Mouse (Mus musculus) intestine, postnatal 0 days (tissue): ENCODE results near the gene Aak1. TPM values are rescaled to one million over a fixed set of nuclear protein-coding genes. Genes with fewer than 3 reads are reported as not detected.

Source experiments
- ATAC-seq: fragments of 200-750 bp; cut with Nextera tagmentation; 2 replicates; pipeline ENCODE4 v1.8.0; 2017; ENCODE audit warnings: mild to moderate bottlenecking, moderate TSS enrichment, moderate library complexity
- H3K27ac ChIP-seq: fragments of 300-500 bp; sonication (generic); 2 replicates; pipeline ENCODE4 v1.5.1; 2014; ENCODE audit warnings: mild to moderate bottlenecking, low read depth, low read length, moderate library complexity
- H3K27me3 ChIP-seq: fragments of 300-500 bp; sonication (generic); replicated peaks from 2 replicates; pipeline ENCODE4 v1.6.1; 2014; ENCODE audit warnings: low read length, mixed read lengths; ENCODE audit not compliant: control insufficient read depth, insufficient read depth
- H3K36me3 ChIP-seq: fragments of 300-500 bp; sonication (generic); 2 replicates; pipeline ENCODE4 v1.6.1; 2014; ENCODE audit warnings: mild to moderate bottlenecking, moderate library complexity; ENCODE audit not compliant: control insufficient read depth, insufficient read depth
- H3K4me1 ChIP-seq: fragments of 300-500 bp; sonication (generic); replicated peaks from 2 replicates; pipeline ENCODE4 v1.6.1; 2014; ENCODE audit warnings: antibody characterized with exemption, low read length, mixed read lengths; ENCODE audit not compliant: control insufficient read depth, insufficient read depth
- H3K4me2 ChIP-seq: fragments of 300-500 bp; sonication (generic); replicated peaks from 2 replicates; pipeline ENCODE4 v1.6.1; 2014; ENCODE audit warnings: low read depth, mild to moderate bottlenecking, moderate library complexity
- H3K4me3 ChIP-seq: fragments of 300-500 bp; sonication (generic); 2 replicates; pipeline ENCODE4 v1.5.1; 2014; ENCODE audit warnings: low read depth, low read length
- H3K9ac ChIP-seq: fragments of 300-500 bp; sonication (generic); 2 replicates; pipeline ENCODE4 v1.6.1; 2014; ENCODE audit warnings: mild to moderate bottlenecking, low read depth, low read length
- H3K9me3 ChIP-seq: fragments of 300-500 bp; sonication (generic); 2 replicates; pipeline ENCODE4 v1.6.1; 2016; ENCODE audit warnings: mixed run types; ENCODE audit not compliant: control insufficient read depth
- CTCF ChIP-seq: sonication (generic); IDR thresholded peaks from 2 replicates; pipeline ENCODE4 v1.5.1; 2016; ENCODE audit warnings: low read depth, mild to moderate bottlenecking, control low read depth, antibody characterized with exemption, moderate library complexity
- WGBS: fragments of 180-500 bp; shearing (Covaris S2); extraction: QIAGEN DNeasy Blood & Tissue Kit; methylation state at CpG from one replicate; pipeline ENCODE4 v1.1.7; 2014; 5-methylcytosine and 5-hydroxymethylcytosine counted together
- polyA plus RNA-seq: library from polyadenylated mRNA; unstranded; fragments of >200 nt; fragmentation: Nextera tagmentation; extraction: Ambion mirVana; gene quantifications from 2 replicates; pipeline ENCODE4 v1.2.1, GENCODE M21; 2015

The Aak1 gene
- polyA plus RNA-seq, 1 experiment from 2014 or later, result 5.7 TPM

- WGBS, result 90% methylated on average over 2 of the region's 2 CpGs
- Histone ChIP-seq H3K36me3 (no peaks in the 10 kb centered on the region), H3K4me1 (no peaks in the 10 kb centered on the region), H3K27me3 (no peaks in the 10 kb centered on the region), H3K4me3 (no peak overlapping the region), H3K9me3 (no peaks in the 10 kb centered on the region), H3K27ac (no peak overlapping the region), H3K9ac (no peak overlapping the region), H3K4me2 (no peak overlapping the region)
- no peak for ATAC-seq
- no peak for TF ChIP-seq CTCF
Measured at GRCm38 (mm10) chr6:86905500-86905899, 56.2 kb downstream of the Aak1 start.

- no peak for ATAC-seq
- H3K9ac ChIP-seq, result no peak overlapping the region
- H3K36me3 ChIP-seq, result no peaks in the 10 kb centered on the region
- H3K4me2 ChIP-seq, result no peak overlapping the region
- H3K4me3 ChIP-seq, result no peak overlapping the region
- no peak for TF ChIP-seq CTCF
- no peaks in the 10 kb centered on the region for H3K4me1 ChIP-seq
- no peaks in the 10 kb centered on the region for H3K27me3 ChIP-seq
- 86% methylated on average over 2 of the region's 2 CpGs for WGBS
- no peaks in the 10 kb centered on the region for H3K9me3 ChIP-seq
- H3K27ac ChIP-seq, result no peak overlapping the region
Measured at GRCm38 (mm10) chr6:86907191-86907590, 57.9 kb downstream of the Aak1 start.

DNA sequence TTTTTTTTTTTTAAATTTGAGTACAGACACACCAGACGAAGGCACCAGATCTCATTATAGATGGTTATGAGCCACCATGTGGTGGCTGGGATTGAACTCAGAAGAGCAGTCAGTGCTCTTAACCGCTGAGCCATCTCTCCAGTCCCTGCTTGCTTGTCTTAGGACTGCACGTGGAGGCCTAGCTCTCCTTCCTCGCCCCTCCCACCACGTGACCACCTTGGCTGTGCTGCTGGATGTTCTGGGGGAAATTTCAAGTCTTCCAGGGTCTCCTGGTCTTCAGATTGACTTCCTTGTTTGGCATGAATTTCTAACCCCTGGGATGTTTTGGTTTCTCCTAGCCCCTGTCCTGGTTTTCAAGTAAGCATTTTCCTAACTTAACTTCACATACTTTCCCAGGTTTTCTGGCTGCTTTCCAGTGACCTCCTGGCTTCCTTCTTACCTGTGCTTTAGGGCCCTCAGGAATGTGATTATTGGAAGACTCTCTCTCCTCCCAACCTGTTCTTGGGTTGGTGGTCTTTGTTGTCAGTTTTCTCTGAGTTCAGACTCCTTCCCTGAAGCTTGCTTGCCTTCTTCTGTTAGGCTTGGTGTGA lies 59.3 kb downstream of the Aak1 start:
- no peak for TF ChIP-seq CTCF
- H3K4me2 ChIP-seq, result no peak overlapping the region
- H3K9ac ChIP-seq, result no peak overlapping the region
- H3K4me3 ChIP-seq, result no peak overlapping the region
- H3K36me3 ChIP-seq, result no peaks in the 10 kb centered on the region
- WGBS, result 68% methylated on average over 5 of the region's 5 CpGs
- H3K9me3 ChIP-seq, result no peaks in the 10 kb centered on the region
- no peak overlapping the region for H3K27ac ChIP-seq
- no peak for ATAC-seq
- H3K4me1 ChIP-seq, result no peaks in the 10 kb centered on the region
- H3K27me3 ChIP-seq, result no peaks in the 10 kb centered on the region

DNA sequence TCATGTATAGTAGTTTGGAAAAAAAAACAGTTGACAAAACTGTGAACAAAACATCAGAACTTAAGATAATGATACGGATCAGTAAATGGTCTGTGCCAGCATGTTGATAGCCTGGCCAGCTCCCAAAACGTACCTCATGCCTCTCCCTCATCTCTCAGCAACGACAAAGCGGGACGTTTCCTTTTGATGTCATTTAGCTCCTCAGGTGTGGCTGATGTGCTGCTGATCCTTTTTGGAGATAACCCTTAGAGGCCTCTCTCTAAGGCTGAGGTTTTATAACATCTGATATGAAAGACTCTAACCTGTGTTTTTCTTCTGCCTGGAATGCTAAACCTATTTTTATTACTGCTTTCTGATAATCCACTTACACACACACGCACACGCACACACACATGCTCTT lies 60.6 kb downstream of the Aak1 start:
- Histone ChIP-seq H3K9ac (no peak overlapping the region), H3K4me3 (no peak overlapping the region), H3K4me2 (no peak overlapping the region), H3K4me1 (no peaks in the 10 kb centered on the region), H3K27me3 (no peaks in the 10 kb centered on the region), H3K27ac (no peak overlapping the region), H3K9me3 (no peaks in the 10 kb centered on the region), H3K36me3 (peaks cover 3% of the 10 kb centered on the region; the same call in 1 of the 2 replicates)
- no peak for ATAC-seq
- TF ChIP-seq CTCF, result no peak
- whole genome bisulfite sequencing, result 53% methylated on average over 7 of the region's 7 CpGs

GRCm38 (mm10) chr6:86916157-86916820 lies 67.0 kb downstream of the Aak1 start:
- Histone ChIP-seq H3K9me3 (no peaks in the 10 kb centered on the region), H3K4me2 (no peak overlapping the region), H3K27me3 (no peaks in the 10 kb centered on the region), H3K4me3 (no peak overlapping the region), H3K36me3 (peaks cover 4% of the 10 kb centered on the region; the same call in 1 of the 2 replicates), H3K9ac (no peak overlapping the region), H3K27ac (no peak overlapping the region), H3K4me1 (no peaks in the 10 kb centered on the region)
- ATAC-seq, result no peak
- TF ChIP-seq CTCF, result no peak
- WGBS, result 76% methylated on average over 5 of the region's 5 CpGs

DNA sequence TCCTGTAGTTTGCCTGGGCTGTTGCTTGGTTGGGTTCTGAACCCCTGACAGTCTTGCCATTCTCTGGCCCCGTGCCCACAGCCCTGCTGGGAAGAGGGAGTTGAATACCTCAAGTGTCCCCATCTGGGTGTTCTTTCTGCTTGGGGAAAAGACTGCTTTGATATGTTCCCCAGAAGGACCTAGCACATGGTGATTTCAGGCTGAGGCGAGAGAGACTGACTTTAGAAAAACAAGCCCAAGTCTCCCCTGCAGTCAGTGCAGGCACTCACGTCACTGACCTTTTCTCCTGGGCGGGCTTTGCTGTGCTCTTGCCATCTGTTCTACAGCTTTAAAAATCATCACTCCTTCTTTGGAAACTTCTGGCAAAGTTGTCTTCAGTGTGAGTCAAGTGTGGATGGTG lies 67.9 kb downstream of the Aak1 start:
- peaks cover 4% of the 10 kb centered on the region; the same call in 1 of the 2 replicates for H3K36me3 ChIP-seq
- H3K27ac ChIP-seq, result no peak overlapping the region
- H3K9me3 ChIP-seq, result no peaks in the 10 kb centered on the region
- no peak for ATAC-seq
- H3K4me1 ChIP-seq, result no peaks in the 10 kb centered on the region
- WGBS, result 67% methylated on average over 4 of the region's 4 CpGs
- TF ChIP-seq CTCF, result no peak
- no peak overlapping the region for H3K4me3 ChIP-seq
- H3K27me3 ChIP-seq, result no peaks in the 10 kb centered on the region
- no peak overlapping the region for H3K4me2 ChIP-seq
- H3K9ac ChIP-seq, result no peak overlapping the region
